Mouse (Mus musculus) hindbrain, embryonic 11.5 days (tissue): ENCODE results near the gene Prima1. TPM values are rescaled to one million over a fixed set of nuclear protein-coding genes. Genes with fewer than 3 reads are reported as not detected.

Experiments used
- ATAC-seq: fragments of 200-750 bp; cut with Nextera tagmentation; 2 replicates; pipeline ENCODE4 v1.8.0; 2017; ENCODE audit warnings: mild to moderate bottlenecking, moderate TSS enrichment, moderate library complexity; ENCODE audit not compliant: low FRiP score
- DNase-seq: peaks from one replicate; pipeline ENCODE4 v3.0.0-alpha.2; 2015; ENCODE audit warnings: low spot score
- H3K27ac ChIP-seq: fragments of 300-500 bp; sonication (generic); 2 replicates; pipeline ENCODE4 v1.5.1; 2014; ENCODE audit warnings: mild to moderate bottlenecking, low read depth, low read length
- H3K27me3 ChIP-seq: fragments of 300-500 bp; sonication (generic); 2 replicates; pipeline ENCODE4 v1.6.1; 2014; ENCODE audit warnings: mild to moderate bottlenecking, low read length, moderate library complexity, mixed read lengths; ENCODE audit not compliant: control insufficient read depth, insufficient read depth
- H3K36me3 ChIP-seq: fragments of 300-500 bp; sonication (generic); 2 replicates; pipeline ENCODE4 v1.6.1; 2014; ENCODE audit warnings: mild to moderate bottlenecking, low read length, moderate library complexity, mixed read lengths; ENCODE audit not compliant: control insufficient read depth, insufficient read depth
- H3K4me1 ChIP-seq: fragments of 300-500 bp; sonication (generic); replicated peaks from 2 replicates; pipeline ENCODE4 v1.6.1; 2014; ENCODE audit warnings: low read length, mixed read lengths; ENCODE audit not compliant: control insufficient read depth, insufficient read depth
- H3K4me2 ChIP-seq: fragments of 300-500 bp; sonication (generic); replicated peaks from 2 replicates; pipeline ENCODE4 v1.6.1; 2014; ENCODE audit warnings: mild to moderate bottlenecking, low read depth, low read length
- H3K4me3 ChIP-seq: fragments of 300-500 bp; sonication (generic); 2 replicates; pipeline ENCODE4 v1.5.1; 2014; ENCODE audit warnings: low read depth, low read length
- H3K9ac ChIP-seq: fragments of 300-500 bp; sonication (generic); 2 replicates; pipeline ENCODE4 v1.6.1; 2014; ENCODE audit warnings: low read depth, low read length
- H3K9me3 ChIP-seq: fragments of 300-500 bp; sonication (generic); 2 replicates; pipeline ENCODE4 v1.6.1; 2016; ENCODE audit warnings: low read length; ENCODE audit not compliant: control insufficient read depth
- WGBS: fragments of 180-500 bp; shearing (Covaris S2); extraction: QIAGEN DNeasy Blood & Tissue Kit; methylation state at CpG from one replicate; pipeline ENCODE4 v1.1.7; 2014; 5-methylcytosine and 5-hydroxymethylcytosine counted together
- polyA plus RNA-seq: library from polyadenylated mRNA; unstranded; fragments of >200 nt; fragmentation: Nextera tagmentation; extraction: Ambion mirVana; gene quantifications from 2 replicates; pipeline ENCODE4 v1.2.1, GENCODE M21; 2014

The Prima1 gene
- polyA plus RNA-seq, 1 experiment from 2014 or later = 1.5 TPM

DNA sequence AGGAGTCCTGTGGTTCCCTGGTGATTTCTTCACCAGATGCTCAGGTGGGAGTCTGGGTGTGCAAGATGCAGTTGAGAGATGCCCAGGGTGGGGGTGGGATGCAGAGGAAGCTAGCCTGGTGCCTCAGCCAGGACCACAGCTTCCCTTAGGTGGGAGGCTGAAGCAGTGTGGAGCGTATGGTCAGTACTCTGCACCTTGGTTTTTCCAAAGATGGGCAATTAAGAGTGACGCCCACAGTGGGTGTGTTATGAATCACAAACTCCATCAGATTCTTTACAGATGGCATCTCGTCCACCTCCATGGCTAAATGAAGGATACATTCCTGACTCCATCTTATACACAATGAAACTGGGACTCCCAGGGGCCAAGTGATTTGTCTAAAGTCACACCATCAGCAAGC, 30.2 kb upstream of the Prima1 start:
- 93% methylated on average over 3 of the region's 3 CpGs for WGBS
- DNase-seq (no peak), ATAC-seq (no peak)
- Histone ChIP-seq H3K9me3 (no peaks in the 10 kb centered on the region), H3K4me1 (no peaks in the 10 kb centered on the region), H3K4me2 (no peak overlapping the region), H3K9ac (no peak overlapping the region), H3K36me3 (no peaks in the 10 kb centered on the region), H3K4me3 (no peak overlapping the region), H3K27me3 (no peaks in the 10 kb centered on the region), H3K27ac (no peak overlapping the region)

DNA sequence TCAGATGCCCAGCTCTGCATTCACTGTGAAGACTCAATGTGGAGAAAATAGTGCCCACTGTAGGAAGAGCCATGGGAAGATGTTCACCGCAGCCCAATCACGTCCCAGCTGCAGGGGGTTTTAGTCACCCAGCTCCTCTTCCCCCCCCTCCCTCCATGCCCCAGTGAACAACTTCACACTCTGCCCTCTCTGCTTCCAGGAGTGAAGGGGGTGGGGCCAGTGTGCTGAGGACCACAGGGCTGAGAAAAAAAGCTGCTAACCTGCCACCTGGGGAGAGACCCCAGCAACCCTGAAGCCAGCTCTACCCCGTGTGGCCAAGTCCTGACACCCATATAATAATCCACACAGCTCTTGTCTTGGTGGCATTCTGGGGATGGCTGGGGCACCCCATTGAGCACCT, 24.7 kb upstream of the Prima1 start:
- Histone ChIP-seq H3K27ac (no peak overlapping the region), H3K9me3 (no peaks in the 10 kb centered on the region), H3K4me3 (no peak overlapping the region), H3K36me3 (no peaks in the 10 kb centered on the region), H3K27me3 (no peaks in the 10 kb centered on the region), H3K4me2 (no peak overlapping the region), H3K9ac (no peak overlapping the region), H3K4me1 (no peaks in the 10 kb centered on the region)
- 33% methylated on average over 3 of the region's 3 CpGs for WGBS
- DNase-seq (no peak), ATAC-seq (no peak)

DNA sequence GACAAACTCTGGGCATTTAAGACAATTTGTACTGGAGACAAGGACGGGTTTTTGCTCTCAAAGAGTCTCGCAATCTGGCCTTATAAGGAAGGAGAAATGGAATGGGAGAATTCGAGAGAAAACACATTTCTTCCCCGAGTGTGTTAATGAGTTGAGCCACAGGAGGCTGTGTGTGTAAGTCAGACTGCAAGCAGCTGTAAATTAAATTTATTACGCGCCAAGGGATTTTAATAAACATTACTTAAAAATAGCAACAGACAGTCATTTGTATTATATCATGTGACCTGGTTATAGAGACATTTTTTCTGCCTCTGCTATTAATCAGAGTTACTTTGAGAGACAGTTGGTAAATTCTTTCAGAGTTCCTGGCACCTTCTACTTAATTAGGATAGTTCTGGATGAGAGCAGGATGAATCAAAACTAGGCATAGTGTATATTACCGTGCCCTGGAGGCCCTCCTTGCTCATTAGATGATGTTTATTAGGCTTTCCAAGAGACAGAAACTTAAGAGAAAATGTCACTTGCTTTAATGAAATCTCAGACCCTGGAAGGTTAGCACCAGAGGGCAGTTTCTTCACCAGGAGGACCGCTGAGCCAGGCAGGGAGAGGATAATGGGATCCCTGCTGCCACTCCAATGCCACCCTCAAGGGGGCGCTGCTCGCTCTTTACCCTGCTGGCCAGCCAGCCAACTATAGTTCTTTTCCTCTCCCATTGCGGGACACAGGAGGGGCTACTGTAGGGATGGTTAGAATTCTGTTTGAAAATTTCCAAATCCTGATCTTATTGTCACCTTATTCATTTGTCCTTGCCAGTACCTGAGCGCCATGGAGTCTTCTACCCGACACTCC, 20.3 kb upstream of the Prima1 start:
- Histone ChIP-seq H3K4me1 (no peaks in the 10 kb centered on the region), H3K27me3 (no peaks in the 10 kb centered on the region), H3K27ac (no peak overlapping the region), H3K4me3 (no peak overlapping the region), H3K9me3 (peaks cover 3% of the 10 kb centered on the region; the same call in 1 of the 2 replicates), H3K9ac (no peak overlapping the region), H3K4me2 (no peak overlapping the region), H3K36me3 (no peaks in the 10 kb centered on the region)
- DNase-seq (peak; percentile 22), ATAC-seq (no peak)
- WGBS = 69% methylated on average over 13 of the region's 13 CpGs

DNA sequence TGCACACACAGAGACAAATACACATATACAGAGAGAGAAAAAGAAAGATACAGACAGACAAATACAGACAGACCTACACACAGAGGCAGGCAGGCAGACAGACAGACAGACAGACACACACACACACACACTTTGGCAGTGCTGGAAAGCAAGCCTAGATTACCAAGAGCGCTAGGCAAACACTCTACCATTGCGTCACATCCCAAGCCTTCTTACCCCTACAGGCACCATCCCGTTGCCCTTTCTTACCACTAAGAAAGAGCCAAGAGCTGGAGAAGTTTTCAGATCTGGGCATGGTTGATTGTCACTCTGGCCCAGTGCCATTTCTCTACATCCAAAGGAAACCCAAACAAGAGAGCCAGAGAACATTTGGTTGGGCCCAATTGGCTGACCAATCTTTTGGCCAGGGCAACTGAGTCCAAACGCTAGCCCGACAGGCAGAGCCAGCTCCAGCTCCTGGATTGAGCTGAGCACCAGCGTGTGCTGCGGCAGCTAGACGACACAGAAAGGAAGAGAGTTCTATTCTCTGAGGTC, 11.0 kb upstream of the Prima1 start:
- Histone ChIP-seq H3K4me3 (no peak overlapping the region), H3K27me3 (no peaks in the 10 kb centered on the region), H3K4me2 (no peak overlapping the region), H3K36me3 (no peaks in the 10 kb centered on the region), H3K27ac (no peak overlapping the region), H3K4me1 (no peaks in the 10 kb centered on the region), H3K9me3 (no peaks in the 10 kb centered on the region), H3K9ac (no peak overlapping the region)
- WGBS = 98% methylated on average over 8 of the region's 8 CpGs
- DNase-seq (no peak), ATAC-seq (no peak)

DNA sequence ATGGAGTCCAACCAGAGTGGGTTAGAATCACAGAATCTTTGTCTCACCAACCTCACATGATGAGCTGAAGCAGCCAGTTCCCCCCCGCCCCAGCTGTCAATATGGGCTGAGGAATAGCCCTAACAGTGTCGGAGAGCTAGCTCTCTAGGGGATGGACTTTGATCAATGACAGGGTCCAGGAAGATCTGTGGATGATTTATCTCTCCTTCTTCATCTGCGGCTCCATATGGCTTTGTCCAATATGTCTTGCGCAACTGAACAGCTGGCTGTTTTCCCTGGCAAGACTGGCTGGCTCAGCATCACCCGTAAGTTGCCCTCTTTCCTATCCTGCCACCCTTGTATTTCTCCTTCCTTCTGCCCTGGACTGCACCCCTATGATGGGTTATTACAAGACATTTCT, 9.2 kb upstream of the Prima1 start:
- Histone ChIP-seq H3K4me3 (no peak overlapping the region), H3K27ac (no peak overlapping the region), H3K9ac (no peak overlapping the region), H3K4me2 (no peak overlapping the region), H3K27me3 (no peaks in the 10 kb centered on the region), H3K4me1 (no peaks in the 10 kb centered on the region), H3K9me3 (no peaks in the 10 kb centered on the region), H3K36me3 (no peaks in the 10 kb centered on the region)
- WGBS = 75% methylated on average over 5 of the region's 5 CpGs
- no peak for ATAC-seq
- DNase-seq = no peak

DNA sequence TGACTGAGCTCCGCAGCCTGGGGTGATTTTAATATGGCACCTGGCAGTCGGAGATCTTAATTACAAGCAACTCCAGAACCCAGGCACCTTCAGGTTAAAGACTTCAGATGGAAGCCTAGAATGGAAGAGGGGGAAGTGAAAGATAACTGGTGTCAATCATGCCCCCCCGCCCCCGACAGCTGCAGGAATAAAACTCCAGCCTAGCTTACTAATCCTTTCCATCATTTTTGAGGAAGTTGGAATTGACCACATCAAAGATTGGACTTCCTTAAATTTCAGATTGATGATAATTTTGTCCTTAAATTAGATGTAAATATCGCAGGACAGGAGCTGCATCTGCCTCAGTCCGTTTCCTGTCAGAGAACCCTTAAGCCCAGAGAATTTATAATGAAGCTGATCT, 8.4 kb upstream of the Prima1 start:
- Histone ChIP-seq H3K9ac (no peak overlapping the region), H3K4me2 (no peak overlapping the region), H3K36me3 (no peaks in the 10 kb centered on the region), H3K27ac (no peak overlapping the region), H3K9me3 (no peaks in the 10 kb centered on the region), H3K27me3 (no peaks in the 10 kb centered on the region), H3K4me3 (no peak overlapping the region), H3K4me1 (no peaks in the 10 kb centered on the region)
- ATAC-seq (no peak), DNase-seq (no peak)
- 83% methylated on average over 6 of the region's 6 CpGs for WGBS

DNA sequence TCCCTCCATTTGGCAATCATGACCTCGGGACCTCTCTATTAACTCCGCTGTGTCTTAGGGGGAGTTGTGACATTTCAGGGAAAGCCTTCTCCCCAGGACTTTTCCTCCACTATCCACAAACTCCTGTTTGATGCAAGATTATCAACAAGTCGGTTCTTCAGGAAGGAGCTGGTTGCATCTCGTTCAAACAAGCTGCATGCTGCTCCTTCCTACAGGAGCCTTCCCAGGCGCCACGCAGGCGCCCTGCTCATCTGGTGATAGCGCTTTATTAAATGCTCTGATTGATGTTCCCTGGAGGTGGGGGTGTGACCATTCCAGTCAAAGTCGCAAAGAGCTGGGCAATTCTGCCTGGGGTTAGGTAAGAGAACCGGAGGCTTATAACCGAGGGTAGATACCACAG, 1.1 kb upstream of the Prima1 start:
- Histone ChIP-seq H3K9me3 (no peaks in the 10 kb centered on the region), H3K36me3 (no peaks in the 10 kb centered on the region), H3K9ac (no peak overlapping the region; the same call in 1 of the 2 replicates), H3K4me3 (peak overlapping the region; percentile 50), H3K27me3 (peaks cover 6% of the 10 kb centered on the region; the same call in 1 of the 2 replicates), H3K4me1 (peaks cover 4% of the 10 kb centered on the region), H3K27ac (no peak overlapping the region), H3K4me2 (peak overlapping the region; percentile 81)
- DNase-seq (peak; percentile 48), ATAC-seq (no peak)
- 4% methylated on average over 11 of the region's 11 CpGs for WGBS

DNA sequence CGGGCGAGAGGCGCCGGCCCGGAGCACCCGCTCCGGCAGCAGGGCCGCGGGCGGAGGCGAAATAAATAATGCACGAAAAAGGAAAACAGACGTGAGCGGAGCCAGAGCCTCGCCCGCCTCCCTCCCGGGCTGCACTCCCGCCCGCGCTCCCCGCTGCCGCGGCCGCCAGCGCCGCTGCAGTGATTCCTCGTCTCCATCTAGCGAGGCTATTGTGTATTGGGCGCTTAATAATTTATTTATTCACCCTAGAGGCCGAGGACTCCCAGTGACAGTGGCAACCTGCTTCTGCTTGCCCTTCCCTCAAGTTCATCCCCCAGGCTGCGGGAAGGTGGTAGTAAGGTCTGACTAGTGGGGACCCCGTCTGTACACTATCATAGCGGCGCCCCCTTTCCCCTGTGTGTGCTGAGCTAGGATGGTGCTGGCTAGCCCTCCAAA, 658 bp upstream of the Prima1 start:
- ATAC-seq (peak; percentile 86), DNase-seq (peak; percentile 76)
- H3K36me3 ChIP-seq = no peaks in the 10 kb centered on the region
- H3K9me3 ChIP-seq = no peaks in the 10 kb centered on the region
- H3K27me3 ChIP-seq = peaks cover 6% of the 10 kb centered on the region; the same call in 1 of the 2 replicates
- H3K4me2 ChIP-seq = peak overlapping the region; percentile 81
- H3K4me3 ChIP-seq = peak overlapping the region; percentile 50
- 2% methylated on average over 32 of the region's 34 CpGs for WGBS
- H3K4me1 ChIP-seq = peaks cover 4% of the 10 kb centered on the region
- peak overlapping the region; percentile 70 for H3K9ac ChIP-seq
- peak overlapping the region; percentile 64 for H3K27ac ChIP-seq
